Mouse (Mus musculus) adrenal gland, adult (tissue): ENCODE measurements around the gene Yju2.
A peak's percentile ranks its signal among the peaks of the same experiment; 100 is the strongest.

ENCODE experiments used
- DNase-seq, 2 experiments: peaks; one replicate each; pipeline ENCODE4 v3.0.0; 2022 to 2023; ENCODE audit warnings: low spot score in 1 of 2; ENCODE audit not compliant: inconsistent age in 2 of 2

Yju2 gene

DNA sequence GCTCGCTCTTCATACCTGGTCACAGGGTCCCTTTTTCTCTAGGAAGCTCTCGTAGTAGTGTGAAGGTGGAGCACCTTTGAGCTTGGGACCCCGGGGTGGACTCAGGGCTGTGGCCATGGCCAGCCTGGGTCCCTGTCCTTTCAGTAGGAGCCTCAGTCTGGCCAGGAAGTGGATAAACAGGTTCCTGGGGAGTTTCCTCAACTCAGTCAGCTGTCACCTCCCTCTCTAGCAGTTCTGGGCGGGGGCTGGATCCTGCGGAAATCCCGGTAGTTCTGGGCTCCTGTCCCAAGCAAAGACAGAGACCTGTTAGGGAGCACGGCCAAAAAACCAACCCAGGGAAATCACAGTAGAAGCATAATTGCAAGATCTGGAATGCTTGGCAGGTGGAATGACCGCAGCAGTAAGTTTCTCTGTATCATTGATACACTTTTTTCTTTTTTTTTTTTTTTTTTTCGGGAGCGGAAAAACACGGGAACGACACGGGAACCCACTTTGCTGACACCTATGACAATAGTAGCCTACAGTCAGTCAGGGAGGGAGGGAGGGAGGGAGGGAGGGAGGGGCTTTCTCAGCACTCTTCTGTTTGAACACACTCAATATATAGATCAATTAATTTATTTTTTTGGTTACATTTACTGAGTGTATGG lies 46.6 kb downstream of the Yju2 start, which contains the start of the genes Stap2 and Mpnd:
Gene Stap2 (minus strand): TSS at position 170 of the 647 bp plus-strand sequence.
Gene Mpnd (plus strand): TSS at position 297 of the 647 bp plus-strand sequence.
- peak; percentile 40 to 68 for DNase-seq

DNA sequence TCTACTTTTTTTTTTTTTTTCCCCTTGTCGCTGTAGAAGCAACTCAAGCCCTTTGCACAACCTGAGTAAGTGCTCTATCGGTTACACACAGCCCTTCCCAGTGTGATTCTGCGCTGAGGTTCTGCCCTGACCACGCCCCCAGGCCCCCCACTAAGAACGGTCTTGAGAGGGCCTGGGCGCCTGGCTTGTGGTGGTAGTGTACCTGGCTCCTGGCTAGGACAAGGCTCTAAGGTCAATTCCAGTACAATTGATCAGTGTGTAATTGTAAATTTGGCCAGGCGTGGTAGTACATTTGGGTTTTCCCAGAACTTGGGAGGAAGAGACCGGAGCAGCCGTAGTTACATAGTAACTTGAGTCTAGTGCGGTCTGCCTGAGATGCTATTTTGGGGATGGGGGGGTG lies 48.1 kb downstream of the Yju2 start:
- DNase-seq = peak in 1 of 2 experiments; percentile 35

DNA sequence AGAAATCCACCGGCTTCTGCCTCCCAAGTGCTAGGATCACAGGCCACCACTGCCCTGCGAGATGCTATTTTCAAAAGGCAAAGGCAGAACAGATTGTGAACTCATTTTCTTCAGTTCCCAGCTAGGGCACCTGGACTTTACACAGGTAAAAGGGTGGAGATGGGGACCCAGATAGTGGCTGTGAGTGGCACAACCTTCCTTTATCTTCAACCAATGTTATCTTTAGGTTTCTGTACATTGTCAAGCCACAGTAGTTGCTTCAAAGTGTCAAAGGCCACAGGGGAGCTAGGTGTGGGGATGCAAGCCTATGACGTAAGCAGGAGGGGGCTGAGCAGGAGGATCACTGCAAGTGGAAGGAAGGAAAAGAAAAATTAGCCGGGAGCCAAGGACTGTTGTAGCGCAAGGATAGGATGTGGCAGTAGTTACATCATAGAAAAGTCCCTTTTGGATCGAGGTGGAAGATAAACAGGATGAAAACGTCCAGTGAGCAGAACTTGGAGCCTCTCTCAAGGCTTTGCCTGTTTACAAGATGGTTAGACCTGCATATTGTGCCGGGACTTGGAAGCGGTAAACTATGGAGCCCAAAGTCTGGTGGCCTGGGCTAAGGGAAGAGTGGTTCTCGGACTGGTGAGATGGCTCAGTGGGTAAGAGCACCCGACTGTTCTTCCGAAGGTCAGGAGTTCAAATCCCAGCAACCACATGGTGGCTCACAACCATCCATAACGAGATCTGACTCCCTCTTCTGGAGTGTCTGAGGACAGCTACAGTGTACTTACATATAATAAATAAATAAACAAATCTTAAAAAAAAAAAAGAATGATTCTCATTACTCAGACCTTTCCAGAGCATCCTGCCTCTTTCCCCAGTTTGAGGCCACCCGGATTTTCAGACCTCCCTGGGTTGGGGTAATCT lies 48.8 kb downstream of the Yju2 start:
- peak in 1 of 2 experiments; percentile 32 for DNase-seq

DNA sequence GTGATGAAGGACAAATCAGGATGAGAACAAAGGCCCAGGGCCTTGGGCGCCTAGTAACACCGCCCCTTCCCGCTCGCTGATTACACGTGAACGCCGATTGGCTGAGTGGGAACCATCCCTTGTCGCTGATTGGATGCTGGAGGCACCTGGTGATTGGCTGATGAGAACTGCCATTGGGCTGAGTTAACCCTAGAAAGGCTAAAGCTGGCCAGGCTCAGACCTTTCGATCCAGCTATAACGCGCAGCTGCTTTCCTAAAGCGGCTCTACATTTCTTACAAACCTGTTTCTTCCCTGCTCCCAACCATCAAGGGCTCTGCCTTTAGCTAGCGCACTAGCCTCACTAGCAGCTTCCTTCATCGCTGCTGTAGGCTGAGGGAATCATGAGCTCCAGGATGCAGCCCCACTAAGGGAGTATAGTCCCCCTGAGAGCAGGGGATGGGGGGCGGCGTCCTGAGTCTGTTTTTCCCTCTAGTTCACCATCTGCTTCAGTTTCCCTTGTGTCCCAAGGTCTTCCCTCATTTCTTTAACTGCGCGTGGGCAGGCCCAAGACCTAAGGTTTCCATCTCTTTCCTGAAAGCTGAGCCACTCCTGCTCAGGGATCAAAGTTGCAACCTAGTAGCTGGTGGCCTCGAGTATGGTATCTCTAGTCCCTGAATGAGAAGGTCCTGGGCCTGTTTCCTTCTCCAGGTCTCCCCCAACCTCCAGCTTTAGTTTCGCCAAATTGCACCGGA lies 49.6 kb downstream of the Yju2 start:
- DNase-seq = peak; percentile 95 to 98

DNA sequence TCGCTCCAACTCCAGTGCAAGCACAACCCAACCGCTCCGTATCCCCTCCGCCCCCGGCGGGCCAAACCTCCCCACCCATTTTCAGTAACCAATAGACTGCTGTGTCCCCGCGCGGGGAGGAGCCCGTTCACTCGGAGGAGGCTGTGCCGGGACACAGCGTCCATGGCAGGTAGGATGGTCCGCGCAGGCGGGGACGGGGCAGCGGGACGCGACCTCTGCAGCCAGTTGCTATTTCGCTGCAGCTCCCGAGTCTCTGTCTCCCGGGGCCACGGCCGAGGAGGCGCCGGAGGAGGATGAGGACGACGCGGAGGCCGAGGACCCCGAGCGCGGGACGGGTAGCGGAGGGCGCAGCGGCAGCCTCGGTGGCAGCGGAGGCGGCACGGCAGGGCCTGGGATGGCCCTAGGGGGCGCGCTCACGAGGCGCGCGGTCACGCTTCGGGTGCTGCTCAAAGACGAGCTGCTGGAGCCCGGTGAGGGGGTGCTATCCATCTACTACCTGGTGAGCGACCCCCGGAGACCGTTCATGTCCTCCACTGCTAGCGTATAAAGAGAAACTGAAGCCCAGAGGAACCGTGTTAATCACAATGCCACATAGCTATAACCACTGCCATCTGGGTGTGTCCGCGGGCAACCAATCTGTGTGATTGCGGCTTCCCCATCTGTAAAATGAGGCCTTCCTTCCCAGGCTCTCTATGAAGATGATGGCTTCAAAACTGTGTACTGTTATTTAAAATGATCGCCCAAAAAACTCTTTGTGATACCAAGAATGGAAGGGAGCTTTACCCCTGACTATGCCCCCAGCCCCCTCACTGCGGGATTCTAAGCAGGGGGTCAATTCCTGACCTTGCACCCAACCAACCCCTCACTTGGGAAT lies 50.4 kb downstream of the Yju2 start:
- peak; percentile 96 to 98 for DNase-seq

DNA sequence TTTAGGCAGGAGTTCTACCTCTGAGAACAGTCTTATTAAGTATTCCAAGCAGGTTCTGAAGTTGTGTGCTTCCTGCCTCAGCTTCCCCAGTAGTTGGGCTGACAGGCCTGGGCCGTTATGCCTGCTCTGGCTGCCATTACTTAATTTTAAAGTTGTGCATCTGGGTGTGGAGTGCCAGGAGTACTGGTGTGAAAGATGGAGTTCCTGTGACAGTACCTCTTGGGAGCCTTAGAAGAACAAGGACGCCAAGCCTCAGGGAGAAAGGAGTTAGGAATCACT lies 51.0 kb downstream of the Yju2 start:
- DNase-seq = peak in 1 of 2 experiments; percentile 62

DNA sequence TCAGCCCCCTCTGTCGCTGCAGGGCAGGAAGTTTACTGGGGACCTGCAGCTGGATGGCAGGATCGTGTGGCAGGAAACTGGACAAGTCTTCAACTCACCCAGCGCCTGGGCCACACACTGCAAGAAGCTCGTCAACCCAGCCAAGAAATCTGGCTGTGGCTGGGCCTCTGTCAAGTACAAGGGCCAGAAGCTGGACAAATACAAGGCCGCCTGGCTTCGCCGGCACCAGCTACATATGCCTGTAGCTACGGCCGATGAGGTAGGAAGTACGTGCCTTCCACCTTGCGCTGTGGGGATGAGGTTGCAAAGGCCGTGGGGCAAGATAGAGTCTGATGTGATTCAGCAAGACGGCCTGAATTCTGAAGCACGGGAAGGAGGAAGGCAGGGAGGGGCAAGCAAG lies 51.4 kb downstream of the Yju2 start:
- no peak for DNase-seq

DNA sequence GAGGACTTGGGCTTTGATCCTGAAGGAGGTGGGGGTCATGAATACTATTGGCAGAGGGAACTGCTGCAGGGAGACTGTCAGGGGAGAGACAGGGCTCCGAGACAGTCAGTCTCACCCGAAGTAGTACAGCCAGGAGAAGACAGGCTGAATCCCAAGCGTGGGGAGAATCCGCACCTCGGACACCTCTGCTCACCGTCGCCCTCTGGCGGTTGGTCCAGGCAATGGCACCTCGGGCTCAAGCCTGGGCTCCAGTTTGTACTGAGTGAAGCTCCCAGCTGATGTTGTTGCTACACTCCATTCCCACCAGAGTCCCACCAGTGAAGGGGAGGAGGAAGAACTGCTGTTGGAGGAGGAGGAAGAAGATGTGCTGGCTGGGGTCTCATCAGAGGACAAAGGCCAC lies 51.8 kb downstream of the Yju2 start:
- DNase-seq = peak; percentile 82 to 94

DNA sequence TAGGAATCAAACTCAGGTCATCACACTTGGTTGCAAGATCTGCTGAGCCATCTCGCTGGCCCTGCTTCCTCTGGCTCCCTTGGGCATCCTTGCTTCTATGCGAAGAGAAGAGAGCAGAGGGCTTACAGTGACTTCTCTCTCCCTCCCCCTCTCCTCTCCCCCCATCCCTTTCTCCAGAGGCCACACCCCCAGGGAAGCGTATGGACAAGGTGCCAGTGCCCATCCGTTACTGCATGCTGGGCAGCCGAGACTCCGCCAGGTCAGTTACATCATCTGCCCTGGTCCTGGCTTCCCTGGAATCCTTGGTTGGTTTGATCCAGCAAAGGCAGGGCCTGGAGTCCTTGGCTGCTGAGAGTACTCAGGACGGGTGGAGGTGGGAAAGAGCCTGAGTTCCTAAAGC lies 52.5 kb downstream of the Yju2 start:
- DNase-seq = no peak

DNA sequence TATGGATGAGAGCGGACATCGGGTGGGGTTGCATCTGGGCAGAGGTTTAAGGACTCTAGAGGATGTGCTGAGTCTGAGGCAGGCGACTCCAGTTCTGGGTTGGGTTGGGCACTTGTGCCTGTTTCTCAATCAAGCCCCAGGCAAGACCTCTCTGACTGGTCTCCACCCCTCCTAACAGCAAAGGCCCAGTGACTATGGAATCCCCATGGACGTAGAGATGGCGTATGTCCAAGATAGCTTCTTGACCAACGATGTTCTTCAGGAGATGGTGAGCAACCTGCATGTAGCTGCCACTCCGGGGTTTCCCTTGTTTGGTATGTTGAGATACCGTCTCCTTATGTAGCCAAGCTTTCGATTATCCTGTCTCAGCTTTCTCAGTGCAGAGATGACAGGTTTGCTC lies 56.4 kb downstream of the Yju2 start:
- no peak for DNase-seq

DNA sequence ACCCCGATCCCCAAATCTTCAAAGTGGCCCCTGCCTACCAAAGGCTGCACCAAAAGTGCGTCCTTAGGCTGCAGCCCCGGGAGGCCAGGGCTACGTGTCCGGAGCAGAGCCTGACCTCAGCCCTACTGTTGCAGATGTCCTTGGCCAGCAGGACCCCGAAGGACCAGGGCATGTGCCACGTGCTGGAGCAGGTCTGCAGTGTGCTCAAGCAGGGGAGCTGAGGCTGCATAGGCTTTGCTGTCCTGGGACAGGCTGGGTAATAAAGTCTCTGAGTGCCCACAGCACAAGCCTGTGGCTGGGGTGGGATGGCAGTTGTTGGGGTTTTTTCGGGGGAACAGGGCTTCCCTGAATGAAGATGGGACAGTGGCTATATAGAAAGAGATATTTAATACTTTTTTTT lies 57.5 kb downstream of the Yju2 start:
- DNase-seq = peak; percentile 41 to 65

DNA sequence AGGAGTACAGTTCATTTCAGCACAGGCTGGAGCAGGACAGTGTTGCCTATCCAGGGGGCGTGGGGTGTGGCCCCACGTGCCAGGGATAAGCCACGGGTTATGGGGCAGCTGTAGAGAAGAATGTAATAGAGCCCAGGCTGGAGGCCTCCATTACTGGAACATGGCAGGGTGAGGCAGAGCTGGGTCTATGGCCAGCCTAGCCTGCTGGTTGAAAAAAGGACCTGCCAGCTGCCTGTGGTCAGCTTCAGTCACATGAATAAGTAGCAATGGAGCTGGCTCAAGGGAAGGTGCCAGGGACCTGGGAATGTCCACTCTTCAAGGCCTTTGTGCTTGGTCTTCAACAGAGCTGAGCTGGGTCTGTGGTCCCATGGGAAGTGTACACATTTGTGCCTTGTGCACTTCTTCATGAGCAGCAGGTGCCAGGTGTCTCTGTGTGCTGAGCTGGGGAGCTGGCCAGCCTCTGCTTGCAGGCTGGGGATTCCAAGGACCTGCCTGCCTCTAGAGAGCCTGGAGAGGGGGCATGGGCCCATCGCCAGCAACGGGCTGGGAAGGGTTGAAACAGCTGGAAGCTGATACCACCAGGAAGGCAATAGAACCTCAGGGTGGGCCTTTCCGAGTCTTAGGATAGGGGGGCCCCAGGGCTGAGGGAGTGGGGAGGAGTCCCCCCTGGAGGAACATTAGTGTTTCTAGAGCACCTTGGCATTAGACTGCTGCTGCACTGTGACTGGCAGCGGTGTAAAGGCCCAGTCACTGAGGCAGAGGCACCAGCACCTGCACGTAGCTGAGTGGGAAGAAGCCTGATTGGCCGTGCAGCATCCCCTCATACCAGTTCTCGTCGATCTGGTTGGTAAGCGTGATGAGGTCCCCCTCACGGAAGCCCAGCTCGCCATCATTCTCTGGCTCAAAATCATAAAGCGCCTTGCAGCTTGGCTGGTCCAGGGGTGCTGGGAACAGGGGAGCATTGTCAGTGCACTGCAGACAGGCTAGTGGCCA lies 58.2 kb downstream of the Yju2 start:
- DNase-seq = peak in 1 of 2 experiments; percentile 49

DNA sequence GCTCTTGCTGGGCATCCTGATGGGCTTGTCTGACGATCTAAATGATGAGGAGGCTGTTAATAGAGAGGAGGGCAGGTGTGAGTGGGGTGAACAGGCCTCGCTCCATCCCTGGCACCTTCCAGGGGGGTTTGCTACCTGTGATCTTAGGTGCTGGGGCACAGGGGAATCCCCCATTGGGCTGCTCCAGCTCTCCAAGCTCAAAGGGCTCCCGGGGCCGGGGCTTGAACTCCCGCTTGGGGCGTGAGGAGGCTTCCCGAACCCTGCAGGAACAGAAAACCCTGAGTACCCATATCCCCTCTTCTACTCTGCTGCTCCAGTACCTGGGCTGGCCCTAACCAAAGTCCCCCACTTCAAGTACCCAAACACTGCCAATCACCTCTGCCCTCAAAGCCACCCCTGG lies 58.9 kb downstream of the Yju2 start:
- no peak for DNase-seq
